Mouse (Mus musculus) midbrain, embryonic 10.5 days (tissue): ENCODE measurements around the gene E2f7. TPM values are rescaled to one million over a fixed set of nuclear protein-coding genes. Genes with fewer than 3 reads are reported as not detected.

Source experiments
- DNase-seq: peaks from one replicate; pipeline ENCODE4 v3.0.0-alpha.2; 2017; ENCODE audit warnings: low spot score
- H3K27ac ChIP-seq: fragments of 300-500 bp; sonication (generic); replicated peaks from 2 replicates; pipeline ENCODE4 v1.5.1; 2016; ENCODE audit warnings: mild to moderate bottlenecking
- H3K27me3 ChIP-seq: fragments of 300-500 bp; sonication (generic); 2 replicates; pipeline ENCODE4 v1.6.1; 2016; ENCODE audit warnings: low read depth, mild to moderate bottlenecking; ENCODE audit not compliant: poor library complexity, severe bottlenecking
- H3K36me3 ChIP-seq: fragments of 300-500 bp; sonication (generic); 2 replicates; pipeline ENCODE4 v1.6.1; 2016; ENCODE audit warnings: mild to moderate bottlenecking, moderate library complexity
- H3K4me1 ChIP-seq: fragments of 300-500 bp; sonication (generic); 2 replicates; pipeline ENCODE4 v1.6.1; 2016
- H3K4me3 ChIP-seq: fragments of 300-500 bp; sonication (generic); 2 replicates; pipeline ENCODE4 v1.5.1; 2016; ENCODE audit warnings: mild to moderate bottlenecking, moderate library complexity
- H3K9me3 ChIP-seq: fragments of 300-500 bp; sonication (generic); replicated peaks from 2 replicates; pipeline ENCODE4 v1.6.1; 2016; ENCODE audit warnings: mild to moderate bottlenecking
- WGBS: fragments of 180-500 bp; shearing (Covaris S2); methylation state at CpG from one replicate; pipeline ENCODE4 v1.1.7; 2016; 5-methylcytosine and 5-hydroxymethylcytosine counted together
- polyA plus RNA-seq: library from polyadenylated mRNA; unstranded; fragments of >200 nt; fragmentation: Nextera tagmentation; extraction: Ambion mirVana; gene quantifications from 2 replicates; pipeline ENCODE4 v1.2.1, GENCODE M21; 2016

Gene E2f7
- polyA plus RNA-seq, 1 experiment from 2014 or later = 38.5 TPM

GRCm38 (mm10) chr10:110811862-110812225 lies 66.6 kb downstream of the E2f7 start:
- H3K4me3 ChIP-seq = no peak overlapping the region
- H3K4me1 ChIP-seq = peaks cover 7% of the 10 kb centered on the region; the same call in 1 of the 2 replicates
- H3K27ac ChIP-seq = no peak overlapping the region
- H3K9me3 ChIP-seq = no peaks in the 10 kb centered on the region
- peaks cover 38% of the 10 kb centered on the region for H3K27me3 ChIP-seq
- no peak for DNase-seq
- WGBS = 65% methylated on average over 2 of the region's 2 CpGs
- H3K36me3 ChIP-seq = no peaks in the 10 kb centered on the region

DNA sequence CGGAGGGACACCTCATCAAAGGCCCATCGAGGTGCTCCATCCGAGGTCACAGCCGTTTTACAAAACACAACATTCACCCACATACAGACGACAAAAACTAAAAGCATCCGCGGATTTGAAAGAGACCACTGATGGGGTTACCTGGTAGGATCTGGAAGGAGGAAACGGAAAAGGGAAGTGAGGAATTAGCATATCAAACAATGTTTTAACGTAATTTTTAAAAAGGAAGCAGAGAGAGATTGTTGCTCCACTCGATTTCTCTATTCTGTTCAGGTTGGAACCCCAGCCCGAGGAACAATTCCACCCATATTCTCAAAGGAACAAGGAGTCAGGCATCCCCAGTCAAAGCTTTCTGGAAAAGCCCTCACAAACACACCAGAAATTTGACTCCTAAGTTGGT lies 75.9 kb downstream of the E2f7 start:
- Histone ChIP-seq H3K27ac (no peak overlapping the region), H3K27me3 (peaks cover 4% of the 10 kb centered on the region; the same call in 1 of the 2 replicates), H3K36me3 (no peaks in the 10 kb centered on the region), H3K4me3 (no peak overlapping the region), H3K4me1 (no peaks in the 10 kb centered on the region), H3K9me3 (no peaks in the 10 kb centered on the region)
- no peak for DNase-seq
- WGBS = 79% methylated on average over 11 of the region's 11 CpGs

GRCm38 (mm10) chr10:110821692-110822091 lies 76.5 kb downstream of the E2f7 start:
- no peaks in the 10 kb centered on the region for H3K9me3 ChIP-seq
- no peak for DNase-seq
- H3K4me1 ChIP-seq = no peaks in the 10 kb centered on the region
- no peak overlapping the region for H3K27ac ChIP-seq
- H3K27me3 ChIP-seq = no peaks in the 10 kb centered on the region
- 86% methylated on average over 3 of the region's 3 CpGs for WGBS
- H3K36me3 ChIP-seq = no peaks in the 10 kb centered on the region
- no peak overlapping the region for H3K4me3 ChIP-seq

DNA sequence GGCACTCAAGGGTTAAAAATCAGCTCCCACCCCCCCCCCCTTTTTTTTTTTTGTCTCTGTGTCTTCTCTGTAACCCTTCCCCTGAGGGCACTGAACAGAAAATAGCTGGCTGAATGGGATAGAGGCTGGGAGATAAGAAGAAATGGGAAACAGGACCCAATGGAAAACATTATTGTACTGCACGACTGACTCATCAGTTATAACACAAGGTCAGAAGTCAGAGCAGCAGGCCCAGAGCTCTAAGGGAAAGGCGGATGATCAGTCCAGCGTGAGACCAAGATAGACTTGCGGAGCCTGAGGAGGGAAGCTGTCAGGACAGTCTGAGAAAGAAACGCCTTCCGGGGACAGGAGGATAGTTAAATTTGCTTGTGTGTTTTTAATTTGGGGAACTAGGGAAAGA lies 87.1 kb downstream of the E2f7 start:
- H3K4me1 ChIP-seq = peaks cover 7% of the 10 kb centered on the region
- H3K9me3 ChIP-seq = no peaks in the 10 kb centered on the region
- DNase-seq = no peak
- H3K4me3 ChIP-seq = no peak overlapping the region
- WGBS = 49% methylated on average over 6 of the region's 6 CpGs
- no peak overlapping the region for H3K27ac ChIP-seq
- H3K27me3 ChIP-seq = no peaks in the 10 kb centered on the region
- no peaks in the 10 kb centered on the region for H3K36me3 ChIP-seq

DNA sequence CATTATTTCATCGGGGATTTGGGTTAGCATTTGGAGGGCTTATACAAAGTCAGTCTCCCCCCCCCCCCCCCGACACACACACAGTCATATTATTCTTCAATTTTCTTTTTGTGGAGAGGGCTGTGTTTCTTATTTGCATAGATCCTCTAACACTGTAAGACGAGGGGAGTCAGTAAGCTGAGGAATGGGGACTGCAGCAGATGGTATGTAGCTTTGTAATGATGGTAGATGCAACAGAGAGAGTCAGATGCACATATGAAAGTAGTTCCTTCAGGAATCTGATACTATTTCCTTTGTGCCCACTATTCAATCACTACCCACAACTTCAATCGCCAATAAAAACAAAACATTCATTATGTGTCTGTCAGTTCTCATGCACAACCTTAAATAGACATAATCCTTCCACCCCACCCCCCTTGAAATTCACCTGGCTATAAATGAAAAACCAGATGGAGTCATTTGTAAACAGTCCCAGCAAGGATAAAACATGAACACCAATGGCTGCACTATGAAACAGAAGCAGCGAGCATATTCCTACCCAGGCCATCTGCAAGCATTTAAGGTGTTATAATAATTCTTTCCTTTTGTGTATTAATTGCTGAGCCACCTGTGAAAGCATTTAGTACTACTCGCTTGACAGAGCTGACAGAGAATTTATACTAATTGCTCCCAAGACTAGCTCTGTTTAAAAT lies 90.0 kb downstream of the E2f7 start:
- no peaks in the 10 kb centered on the region for H3K36me3 ChIP-seq
- no peaks in the 10 kb centered on the region for H3K9me3 ChIP-seq
- DNase-seq = no peak
- H3K4me1 ChIP-seq = peaks cover 7% of the 10 kb centered on the region
- H3K4me3 ChIP-seq = no peak overlapping the region
- H3K27ac ChIP-seq = no peak overlapping the region
- 78% methylated on average over 6 of the region's 6 CpGs for WGBS
- H3K27me3 ChIP-seq = no peaks in the 10 kb centered on the region

Other genes starting within 250 kb of the E2f7 start
- gene Csrp2, start 174.3 kb downstream of the E2f7 start, polyA plus RNA-seq = 172 and 183 TPM in 2 replicates